25 mouse cellular contexts compared by ENCODE assay signal in genomic region chr19:42209976-42210375, GRCm38 (mm10). TPM values are rescaled to one million over a fixed set of nuclear protein-coding genes. Genes with fewer than 3 reads are reported as not detected.
A peak's percentile ranks its signal among the peaks of the same experiment; 100 is the strongest.
DNase-seq lines count a peak whose midpoint lies in the region; ATAC-seq and TF ChIP-seq lines count a peak whose summit lies in the region.
"Had no signal": no experiment of that assay in that cellular context is flagged by ENCODE, and none has a peak within 500 bp of the region (broad histone marks: within the 10 kb centered on the region; RNA-seq: fewer than 3 reads in every experiment).

No protein-coding gene starts in this region.

- DNase-seq in ES-CJ7 (ENCODE audit: low read depth, low spot score) (peak; percentile 77), ZHBTc4 (ENCODE audit: low read depth, low spot score) (peak; percentile 73)
- DNase-seq in adrenal gland, postnatal 25 days, result no peak
- DNase-seq: adrenal gland, adult 2 months; adrenal gland, postnatal 10 days; adrenal gland, postnatal 36 days; cerebellum, adult 11 months; cerebellum, adult 18-20 months; cerebellum, adult 8-10 months; cerebellum, adult 9-11 months; cerebellum, postnatal 14 days; cerebellum, postnatal 36 days; embryo, embryonic 11 days; forebrain, postnatal 0 days had no signal

- H3K4me1 ChIP-seq in E14TG2a.4 (replicated peaks; ENCODE audit: low read depth, low read length), result peaks cover 63% of the 10 kb centered on the region
- 0 out of 2 replicates have a peak, but pooled peaks cover 8% of the 10 kb centered on the region for H3K4me1 ChIP-seq in heart, embryonic 11.5 days (ENCODE audit: control insufficient read depth, insufficient read depth, low read length)
- H3K4me1 ChIP-seq: embryonic facial prominence, embryonic 15.5 days; forebrain, embryonic 15.5 days had no signal

- no peak overlapping the region for H3K4me2 ChIP-seq in heart, embryonic 11.5 days
- H3K4me2 ChIP-seq: embryonic facial prominence, embryonic 13.5 days; embryonic facial prominence, embryonic 15.5 days; forebrain, embryonic 12.5 days; forebrain, embryonic 15.5 days had no signal

- H3K27me3 ChIP-seq in E14TG2a.4 (ENCODE audit: insufficient read depth, low read length), result peaks cover 32% of the 10 kb centered on the region
- H3K27me3 ChIP-seq in heart, embryonic 11.5 days (ENCODE audit: control insufficient read depth, insufficient read depth, low read length), result peaks cover 23% of the 10 kb centered on the region; the same call in 1 of the 2 replicates
- H3K27me3 ChIP-seq: forebrain, embryonic 15.5 days had no signal

- no peaks in the 10 kb centered on the region for H3K9me3 ChIP-seq in E14TG2a.4 (ENCODE audit: low read length)
- no peaks in the 10 kb centered on the region for H3K9me3 ChIP-seq in heart, embryonic 11.5 days (replicated peaks; ENCODE audit: control insufficient read depth, low read length)
- H3K9me3 ChIP-seq: embryonic facial prominence, embryonic 13.5 days; embryonic facial prominence, embryonic 15.5 days; forebrain, embryonic 10.5 days; forebrain, embryonic 12.5 days; forebrain, embryonic 15.5 days had no signal

- H3K4me3 ChIP-seq in E14TG2a.4 (replicated peaks; ENCODE audit: low read length), result peak overlapping the region; percentile 41
- no peak overlapping the region for H3K4me3 ChIP-seq in heart, embryonic 11.5 days (ENCODE audit: low read depth, low read length)
- H3K4me3 ChIP-seq: embryonic facial prominence, embryonic 13.5 days; embryonic facial prominence, embryonic 15.5 days; erythroblast, embryonic 14.5 days; forebrain, embryonic 10.5 days; forebrain, embryonic 12.5 days; forebrain, embryonic 15.5 days had no signal

- H3K36me3 ChIP-seq in E14TG2a.4 (ENCODE audit: insufficient read depth, low read length), result no peaks in the 10 kb centered on the region
- no peaks in the 10 kb centered on the region for H3K36me3 ChIP-seq in heart, embryonic 11.5 days (ENCODE audit: control insufficient read depth, insufficient read depth, low read length)
- H3K36me3 ChIP-seq: embryonic facial prominence, embryonic 13.5 days; embryonic facial prominence, embryonic 15.5 days; forebrain, embryonic 10.5 days; forebrain, embryonic 12.5 days; forebrain, embryonic 15.5 days had no signal

- no peak overlapping the region for H3K9ac ChIP-seq in heart, embryonic 11.5 days (ENCODE audit: low read depth, low read length)
- H3K9ac ChIP-seq: embryonic facial prominence, embryonic 13.5 days; embryonic facial prominence, embryonic 15.5 days; forebrain, embryonic 12.5 days; forebrain, embryonic 15.5 days; forebrain, postnatal 0 days had no signal

- 47% methylated on average over 6 of the region's 6 CpGs for WGBS in heart, embryonic 11.5 days (ENCODE audit: insufficient replicate concordance)

- no peak for TF ChIP-seq CTCF in E14TG2a.4 (conservative IDR thresholded peaks at IDR 0.05; ENCODE audit: low read length)

- ATAC-seq in heart, embryonic 11.5 days (replicated peaks; ENCODE audit: insufficient number of reproducible peaks, low FRiP score, low TSS enrichment), result no peak
- ATAC-seq: forebrain, embryonic 15.5 days had no signal

- H3K27ac ChIP-seq in heart, embryonic 11.5 days (ENCODE audit: low read depth, low read length), result no peak overlapping the region
- H3K27ac ChIP-seq: embryonic facial prominence, embryonic 13.5 days; embryonic facial prominence, embryonic 15.5 days; forebrain, embryonic 10.5 days; forebrain, embryonic 12.5 days; forebrain, embryonic 15.5 days had no signal

RNA-seq across cellular contexts. Expression of gene Sfrp5, which starts 7.9 kb away (rescaled TPM):
- 1.1 and 1.8 TPM in 2 replicates for total RNA-seq in adrenal gland, postnatal 25 days (2021)
- 5.7 and 6.1 TPM in 2 replicates for polyA plus RNA-seq in heart, embryonic 11.5 days (2014; fragmentation: Nextera tagmentation; extraction: Ambion mirVana)
- total RNA-seq: common myeloid progenitor, adult 5-6 weeks; MEL had no signal
- polyA plus RNA-seq: C2C12; erythroblast, embryonic 14.5 days had no signal

RNA-seq across cellular contexts. Expression of gene Golga7b, which starts 37.4 kb away (rescaled TPM):
- total RNA-seq in adrenal gland, postnatal 25 days (2021), result 0.86 and 1.2 TPM in 2 replicates
- polyA plus RNA-seq in heart, embryonic 11.5 days (2014; fragmentation: Nextera tagmentation; extraction: Ambion mirVana), result 0.10 and 0.20 TPM in 2 replicates
- total RNA-seq: common myeloid progenitor, adult 5-6 weeks had no signal
- polyA plus RNA-seq: erythroblast, embryonic 14.5 days had no signal

RNA-seq across cellular contexts. Expression of gene Zfyve27, which starts 46.2 kb away (rescaled TPM):
- 51.8 and 73.5 TPM in 2 replicates for total RNA-seq in adrenal gland, postnatal 25 days (2021)
- polyA plus RNA-seq in heart, embryonic 11.5 days (2014; fragmentation: Nextera tagmentation; extraction: Ambion mirVana), result 11.6 and 13.5 TPM in 2 replicates
